Mouse (Mus musculus): ENCODE data around the gene Zfp457.
"Not testable (repeated sequence)": the region's sequence is repeated elsewhere in the genome, so short reads cannot be mapped to it uniquely, and the experiment has no call there.

Zfp457 gene

DNA sequence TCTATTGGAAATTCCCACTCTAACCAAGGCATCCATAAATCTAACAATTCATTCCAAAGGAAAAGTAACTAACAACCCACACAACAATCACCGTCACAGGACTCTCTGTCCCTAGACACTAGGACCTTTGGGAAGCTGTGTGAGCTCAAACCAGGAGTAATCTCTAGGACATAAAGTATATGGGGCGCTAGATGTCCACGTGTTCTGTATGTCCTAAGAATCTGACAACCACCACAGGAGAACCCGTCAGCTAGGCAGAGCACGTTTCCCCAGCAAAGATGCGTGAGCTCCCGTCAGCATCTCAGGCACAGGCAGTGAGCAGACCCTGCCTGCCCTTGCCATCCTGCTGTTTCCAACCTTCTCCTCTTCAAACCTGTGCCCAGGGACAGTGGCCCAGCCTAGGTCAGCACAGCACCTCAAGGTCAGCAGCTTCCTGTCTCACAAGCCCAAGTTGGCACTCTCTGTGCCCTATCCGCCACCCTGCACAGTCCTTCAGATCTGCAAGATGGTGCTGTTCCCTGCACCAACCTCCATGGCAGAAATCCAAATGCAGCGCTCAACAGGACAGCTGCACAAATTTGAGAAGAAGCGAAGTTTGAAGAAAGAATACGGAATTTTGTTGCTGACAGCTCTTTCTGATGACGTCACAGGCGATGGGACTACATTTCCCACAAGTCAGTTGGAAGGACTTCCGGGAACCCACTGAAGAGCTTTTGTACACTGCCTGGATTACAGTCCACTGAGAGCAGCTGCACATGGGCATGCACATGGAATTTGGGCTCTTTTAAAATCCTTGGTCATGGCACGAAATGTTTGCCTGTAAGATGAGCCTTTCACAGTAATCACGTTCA, at the start of gene Zfp457:
TSS of gene Zfp457 (minus strand) at position 664 of the 851 bp plus-strand sequence.
- peak; percentile 75 to 84 for DNase-seq (ENCODE audit: low spot score in 2 of 2)

DNA sequence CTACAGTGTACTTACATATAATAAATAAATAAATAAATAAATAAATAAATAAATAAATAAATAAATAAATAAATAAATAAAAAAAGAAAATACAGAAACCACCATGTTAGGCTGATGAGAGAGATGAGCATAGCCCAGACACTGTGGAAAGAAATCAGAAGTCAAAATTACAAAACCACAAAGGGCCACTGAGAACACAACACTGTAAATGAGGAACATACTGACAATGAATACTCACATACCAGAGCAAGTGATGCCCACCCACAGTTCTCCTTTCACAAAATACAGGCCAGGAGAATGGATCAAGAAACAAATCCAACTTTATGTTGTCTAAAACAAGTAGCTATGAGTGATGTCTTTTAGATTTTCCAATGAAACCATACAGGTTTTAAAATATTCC, 45.6 kb upstream of the Zfp457 start:
- no peak for DNase-seq (ENCODE audit: low spot score in 2 of 2)

DNA sequence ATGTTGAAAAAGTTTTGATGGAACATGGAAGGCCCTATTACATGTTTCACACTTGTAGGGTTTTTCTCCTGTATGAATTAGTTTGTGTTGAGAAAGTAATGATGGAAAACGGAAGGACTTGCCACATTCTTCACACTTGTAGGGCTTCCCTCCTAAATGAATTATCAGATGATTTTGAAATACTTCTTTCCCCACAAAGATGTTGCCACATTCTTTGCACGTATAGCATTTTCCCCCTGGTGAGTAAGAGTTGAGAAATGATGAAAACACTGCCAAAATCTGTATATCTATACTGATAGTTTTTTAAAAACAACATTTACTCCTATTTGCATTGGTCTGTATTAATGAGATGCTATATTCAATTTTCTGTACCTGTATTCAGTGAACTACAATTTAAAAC, 37.1 kb upstream of the Zfp457 start:
- DNase-seq (ENCODE audit: low spot score in 2 of 2): no peak

DNA sequence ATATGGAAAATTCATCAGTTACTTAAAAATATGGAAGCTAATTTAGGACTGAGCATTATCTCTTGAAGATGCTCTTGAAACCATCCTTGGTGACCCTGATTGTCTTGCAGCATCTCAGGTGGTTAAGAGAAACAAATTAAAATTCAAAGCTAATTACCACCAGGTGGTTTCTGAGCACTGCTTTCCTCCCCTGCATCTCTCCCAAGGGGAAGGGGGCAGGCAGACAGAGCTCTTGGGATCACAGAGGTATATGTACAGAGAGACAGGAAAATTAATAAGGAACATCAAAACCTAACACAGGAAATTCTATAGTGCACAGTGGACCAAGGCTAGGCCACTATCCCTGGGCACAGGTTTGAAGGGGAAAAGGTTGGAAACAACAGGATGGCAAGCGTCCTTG, 26.6 kb upstream of the Zfp457 start:
- DNase-seq (ENCODE audit: low spot score in 2 of 2): no peak

DNA sequence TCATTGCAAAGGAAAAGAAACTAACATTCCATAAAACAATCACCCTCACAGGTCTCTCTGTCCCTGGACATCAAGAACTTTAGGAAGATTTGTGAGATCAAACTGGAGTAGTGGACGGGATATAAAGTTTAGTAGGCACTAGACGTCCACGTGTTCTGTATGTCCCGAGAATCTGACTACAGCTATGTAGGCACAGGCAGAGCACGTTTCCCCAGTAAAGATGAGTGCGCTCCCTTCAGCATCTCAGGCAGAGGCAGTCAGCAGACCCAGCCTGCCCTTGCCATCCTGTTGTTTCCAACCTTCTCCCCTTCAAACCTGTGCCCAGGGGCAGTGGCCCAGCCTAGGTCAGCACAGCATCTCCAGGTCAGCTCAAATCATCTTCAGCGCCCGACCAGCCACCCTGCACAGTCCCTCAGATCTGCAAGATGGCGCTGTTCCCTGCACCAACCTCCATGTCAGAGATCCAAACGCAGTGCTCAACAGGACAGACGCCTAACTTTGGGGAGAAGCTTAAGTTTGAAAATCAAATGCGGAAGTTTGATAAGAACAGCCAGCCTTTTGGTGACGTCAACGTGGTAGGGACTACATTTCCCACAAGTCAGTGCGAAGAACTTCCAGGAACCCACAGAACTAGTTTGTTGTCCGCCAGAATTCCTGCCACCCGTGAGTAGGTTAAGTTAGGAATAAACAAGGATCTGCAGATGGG, 25.9 kb upstream of the Zfp457 start, which contains the start of gene Zfp595:
TSS of gene Zfp595 (minus strand) at position 552 of the 706 bp plus-strand sequence.
- DNase-seq (ENCODE audit: low spot score in 2 of 2): peak; percentile 61

DNA sequence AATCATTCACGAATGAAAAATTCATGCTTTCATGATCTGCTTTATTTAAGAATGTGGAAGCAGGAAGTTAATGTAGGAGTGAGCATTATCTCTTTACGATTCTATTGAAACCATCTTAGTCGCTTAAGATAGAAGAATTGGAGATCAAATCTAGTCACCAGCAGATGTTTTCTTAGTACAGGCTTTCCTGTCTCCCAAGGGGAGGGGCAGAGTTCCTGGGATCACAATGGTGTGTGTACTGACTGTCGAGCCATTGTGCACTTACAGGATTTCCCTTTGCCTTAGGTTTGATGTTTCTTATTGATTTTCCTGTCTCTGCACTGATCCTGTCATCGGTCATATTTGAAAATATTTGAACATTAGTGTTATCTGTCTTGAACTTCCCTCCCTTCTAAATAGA, 433 bp upstream of the Zfp457 start:
- DNase-seq (ENCODE audit: low spot score in 2 of 2): no peak

DNA sequence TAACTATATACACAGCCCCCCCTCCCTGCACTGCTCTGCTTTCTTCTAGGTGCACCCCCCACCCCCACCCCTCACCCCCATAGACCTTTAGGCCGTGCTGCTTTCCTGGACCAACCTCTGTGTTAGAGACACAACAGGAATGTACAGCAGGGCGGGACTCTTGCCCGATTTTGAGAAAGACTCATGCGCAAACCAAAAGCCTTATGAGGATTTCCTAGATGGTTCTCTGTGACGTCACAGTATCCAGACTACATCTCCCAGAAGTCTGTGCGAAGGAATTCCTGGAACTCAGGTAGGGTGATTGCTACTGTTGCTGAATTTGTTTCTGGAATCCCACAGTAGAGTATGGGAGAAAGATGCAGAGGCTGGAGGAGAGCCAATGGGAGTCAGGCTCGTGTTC, 28.0 kb downstream of the Zfp457 start, which contains the start of gene Zfp458:
TSS of gene Zfp458 (minus strand) at position 153 of the 400 bp plus-strand sequence.
- no peak for DNase-seq (ENCODE audit: low spot score in 2 of 2)

DNA sequence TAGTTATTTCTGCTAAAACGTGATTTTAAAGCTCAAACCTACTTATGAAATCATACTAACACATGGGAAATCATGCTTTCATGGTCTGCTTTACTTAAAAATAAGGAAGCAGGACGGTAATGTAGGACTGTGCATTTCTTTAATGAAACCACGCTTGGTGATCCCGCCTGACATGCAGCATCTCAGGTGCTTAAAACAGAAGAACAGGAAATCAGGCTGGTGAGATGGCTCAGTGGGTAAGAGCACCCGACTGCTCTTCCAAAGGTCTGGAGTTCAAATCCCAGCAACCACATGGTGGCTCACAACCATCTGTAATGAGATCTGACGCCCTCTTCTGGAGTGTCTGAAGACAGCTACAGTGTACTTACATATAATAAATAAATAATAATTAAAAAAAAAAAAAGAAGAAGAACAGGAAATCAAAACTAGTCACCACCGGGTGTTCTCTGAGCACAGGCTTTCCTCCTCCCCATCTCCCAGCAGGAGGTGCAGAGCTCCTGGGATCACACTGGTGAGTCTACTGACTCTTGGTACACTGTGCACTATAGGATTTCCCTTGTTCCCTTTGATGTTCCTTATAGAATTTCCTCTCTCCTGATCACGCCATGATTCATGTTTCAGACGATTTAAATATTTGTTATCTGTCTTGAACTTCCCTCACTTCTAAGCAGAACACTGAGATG, 36.8 kb downstream of the Zfp457 start:
- DNase-seq (ENCODE audit: low spot score in 2 of 2): not testable (repeated sequence)

DNA sequence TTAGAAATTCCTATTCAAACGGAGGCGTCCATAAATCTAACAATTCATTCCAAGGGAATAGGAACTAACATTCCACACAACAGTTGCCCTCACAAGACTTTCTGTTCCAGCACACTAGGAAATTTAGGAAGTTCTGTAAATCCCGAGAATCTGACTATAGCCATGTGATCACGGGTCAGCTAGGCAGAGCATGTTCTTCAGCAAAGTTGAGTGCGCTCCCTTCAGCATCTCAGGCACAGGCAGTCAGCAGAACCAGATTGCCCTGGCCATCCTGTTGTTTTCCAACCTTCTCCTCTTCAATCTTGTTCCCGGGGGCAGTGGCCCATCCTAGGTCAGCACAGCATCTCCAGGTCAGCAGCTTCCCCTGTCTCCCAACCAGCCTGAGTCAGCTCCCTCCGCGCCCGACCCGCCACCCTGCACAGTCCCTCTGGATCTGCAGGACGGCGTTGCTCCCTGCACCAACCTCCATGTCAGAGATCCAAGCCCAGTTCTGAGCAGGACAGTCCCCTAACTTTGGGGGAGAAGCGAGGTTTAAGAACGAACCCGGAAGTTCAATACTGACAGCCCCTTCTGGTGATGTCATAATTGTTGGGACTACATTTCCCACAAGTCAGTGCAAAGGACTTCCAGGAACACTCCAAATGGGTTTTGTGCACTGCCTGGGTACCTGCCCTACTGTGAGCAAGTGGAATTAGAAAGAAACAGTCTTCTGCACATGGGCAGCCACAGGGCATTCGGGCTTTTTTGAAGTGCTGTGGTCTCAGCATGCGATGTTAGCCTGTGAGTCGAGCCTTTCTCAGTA, 37.5 kb downstream of the Zfp457 start:
- DNase-seq (ENCODE audit: low spot score in 2 of 2): peak; percentile 55

Data from frontal cortex, postnatal 14 days (tissue).